Mouse (Mus musculus): Measurements from ENCODE around the gene Pls1. TPM values are rescaled to one million over a fixed set of nuclear protein-coding genes. Genes with fewer than 3 reads are reported as not detected.

The Pls1 gene
- polyA plus RNA-seq, 1 experiment from 2014 or later, result 4.7 TPM

GRCm38 (mm10) chr9:95796323-95796722, 48.8 kb downstream of the Pls1 start:
- H3K4me2 ChIP-seq (replicated peaks), result no peak overlapping the region
- no peaks in the 10 kb centered on the region for H3K9me3 ChIP-seq
- no peak overlapping the region for H3K9ac ChIP-seq
- no peak for ATAC-seq (ENCODE audit: low FRiP score, low read depth)
- H3K27me3 ChIP-seq (replicated peaks), result no peaks in the 10 kb centered on the region
- H3K4me3 ChIP-seq, result no peak overlapping the region
- no peaks in the 10 kb centered on the region for H3K4me1 ChIP-seq
- no peaks in the 10 kb centered on the region for H3K36me3 ChIP-seq
- no peak overlapping the region for H3K27ac ChIP-seq
- WGBS, result 83% methylated on average over 2 of the region's 2 CpGs

- Histone ChIP-seq H3K27ac (no peak overlapping the region), H3K4me2 (replicated peaks) (no peak overlapping the region), H3K9me3 (no peaks in the 10 kb centered on the region), H3K9ac (no peak overlapping the region), H3K4me1 (no peaks in the 10 kb centered on the region), H3K36me3 (no peaks in the 10 kb centered on the region), H3K4me3 (no peak overlapping the region), H3K27me3 (replicated peaks) (no peaks in the 10 kb centered on the region)
- ATAC-seq (ENCODE audit: low FRiP score, low read depth), result no peak
- 69% methylated on average over 5 of the region's 5 CpGs for WGBS
These were observed 49.3 kb downstream of the Pls1 start for GRCm38 (mm10) chr9:95795844-95796243.

DNA sequence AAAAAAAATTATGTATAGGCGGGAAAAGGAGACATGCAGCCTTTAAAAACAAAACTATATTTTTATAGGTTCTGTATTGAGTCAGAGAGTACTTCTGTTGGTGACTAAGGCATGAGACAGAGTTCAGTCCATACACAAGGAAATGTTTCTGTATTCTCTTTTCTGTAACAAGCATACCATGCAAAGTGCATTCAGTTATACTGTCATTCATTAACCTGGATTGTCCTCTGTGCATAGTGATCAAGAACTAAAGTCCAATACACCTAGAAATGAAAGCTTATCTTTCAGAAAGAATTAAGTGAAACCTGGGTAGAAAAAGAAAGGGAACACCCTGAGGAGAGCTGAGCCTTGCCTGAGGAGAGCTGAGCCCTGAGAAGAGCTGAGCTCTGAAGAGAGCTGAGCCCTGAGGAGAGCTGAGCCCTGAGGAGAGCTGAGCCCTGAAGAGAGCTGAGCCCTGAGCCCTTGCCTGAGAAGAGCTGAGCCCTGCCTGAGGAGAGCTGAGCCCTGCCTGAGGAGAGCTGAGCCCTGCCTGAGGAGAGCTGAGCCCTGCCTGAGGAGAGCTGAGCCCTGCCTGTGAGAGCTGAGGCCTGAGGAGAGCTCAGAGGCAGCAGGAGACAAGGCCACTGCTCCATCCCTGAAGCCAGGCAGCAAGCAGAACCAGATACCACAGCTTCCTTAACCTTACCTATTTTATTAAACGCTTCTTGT, 49.9 kb downstream of the Pls1 start:
- WGBS, result 83% methylated on average over 2 of the region's 2 CpGs
- no peaks in the 10 kb centered on the region for H3K9me3 ChIP-seq
- no peak overlapping the region for H3K9ac ChIP-seq
- no peak for ATAC-seq (ENCODE audit: low FRiP score, low read depth)
- no peak overlapping the region for H3K4me3 ChIP-seq
- H3K36me3 ChIP-seq, result no peaks in the 10 kb centered on the region
- no peaks in the 10 kb centered on the region for H3K4me1 ChIP-seq
- H3K4me2 ChIP-seq (replicated peaks), result no peak overlapping the region
- H3K27me3 ChIP-seq (replicated peaks), result no peaks in the 10 kb centered on the region
- no peak overlapping the region for H3K27ac ChIP-seq

DNA sequence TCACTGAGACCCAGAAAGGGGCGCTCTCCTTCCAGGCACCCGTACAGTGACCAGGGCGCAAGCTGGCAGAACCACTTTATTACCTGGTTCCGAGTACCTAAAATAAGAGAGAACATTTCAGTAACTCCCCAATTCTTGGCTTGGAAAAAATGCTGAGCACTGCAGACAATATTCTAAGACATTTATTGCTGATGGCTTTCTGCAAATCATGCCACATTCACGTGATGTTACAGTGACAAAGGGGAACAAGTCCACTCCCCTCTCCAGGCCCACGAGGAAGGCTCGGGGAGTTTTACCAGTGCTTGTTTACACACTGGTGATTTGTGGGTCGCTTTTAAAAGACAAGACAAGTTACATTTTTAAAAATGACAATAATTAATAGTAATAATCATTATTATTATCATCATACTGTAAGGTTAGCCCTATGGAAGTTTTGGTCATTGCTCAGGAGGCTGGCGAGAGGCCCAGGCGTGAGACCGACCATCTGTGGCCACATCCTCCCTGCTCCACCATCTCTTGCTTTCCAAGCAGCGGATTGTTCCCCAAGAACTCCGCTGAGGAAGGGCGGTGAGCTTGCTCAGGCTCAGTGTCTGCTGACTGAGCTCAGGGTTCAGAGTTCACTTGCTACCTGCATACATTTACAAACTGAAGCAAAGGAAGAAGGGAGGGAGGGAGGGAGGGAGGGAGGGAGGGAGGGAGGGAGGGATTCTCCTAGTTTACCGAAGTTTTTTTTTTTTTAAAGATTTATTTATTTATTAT, 50.9 kb downstream of the Pls1 start:
- no peaks in the 10 kb centered on the region for H3K4me1 ChIP-seq
- H3K27ac ChIP-seq, result no peak overlapping the region
- whole genome bisulfite sequencing, result 90% methylated on average over 15 of the region's 15 CpGs
- no peak overlapping the region for H3K4me3 ChIP-seq
- H3K9me3 ChIP-seq, result no peaks in the 10 kb centered on the region
- no peak overlapping the region for H3K9ac ChIP-seq
- H3K4me2 ChIP-seq (replicated peaks), result no peak overlapping the region
- ATAC-seq (ENCODE audit: low FRiP score, low read depth), result no peak
- no peaks in the 10 kb centered on the region for H3K36me3 ChIP-seq
- no peaks in the 10 kb centered on the region for H3K27me3 ChIP-seq (replicated peaks)

GRCm38 (mm10) chr9:95784888-95785511, 60.1 kb downstream of the Pls1 start:
- Histone ChIP-seq H3K36me3 (no peaks in the 10 kb centered on the region), H3K4me3 (no peak overlapping the region), H3K27me3 (replicated peaks) (no peaks in the 10 kb centered on the region), H3K4me2 (replicated peaks) (no peak overlapping the region), H3K9me3 (no peaks in the 10 kb centered on the region), H3K27ac (no peak overlapping the region), H3K4me1 (no peaks in the 10 kb centered on the region), H3K9ac (no peak overlapping the region)
- WGBS, result 86% methylated on average over 16 of the region's 16 CpGs
- ATAC-seq (ENCODE audit: low FRiP score, low read depth), result no peak

GRCm38 (mm10) chr9:95783646-95784293, 61.3 kb downstream of the Pls1 start:
- Histone ChIP-seq H3K27ac (no peak overlapping the region), H3K4me2 (replicated peaks) (no peak overlapping the region), H3K27me3 (replicated peaks) (no peaks in the 10 kb centered on the region), H3K4me3 (no peak overlapping the region), H3K9ac (no peak overlapping the region), H3K36me3 (no peaks in the 10 kb centered on the region), H3K4me1 (no peaks in the 10 kb centered on the region), H3K9me3 (no peaks in the 10 kb centered on the region)
- 71% methylated on average over 17 of the region's 17 CpGs for WGBS
- ATAC-seq (ENCODE audit: low FRiP score, low read depth), result peak; percentile 37; the same call in 1 of the 2 replicates

GRCm38 (mm10) chr9:95771671-95772070, 73.4 kb downstream of the Pls1 start:
- H3K36me3 ChIP-seq, result no peaks in the 10 kb centered on the region
- H3K27me3 ChIP-seq (replicated peaks), result no peaks in the 10 kb centered on the region
- H3K27ac ChIP-seq, result no peak overlapping the region
- H3K4me1 ChIP-seq, result no peaks in the 10 kb centered on the region
- 86% methylated on average over 2 of the region's 2 CpGs for WGBS
- no peaks in the 10 kb centered on the region for H3K9me3 ChIP-seq
- H3K4me2 ChIP-seq (replicated peaks), result no peak overlapping the region
- H3K4me3 ChIP-seq, result no peak overlapping the region
- H3K9ac ChIP-seq, result no peak overlapping the region
- no peak for ATAC-seq (ENCODE audit: low FRiP score, low read depth)

DNA sequence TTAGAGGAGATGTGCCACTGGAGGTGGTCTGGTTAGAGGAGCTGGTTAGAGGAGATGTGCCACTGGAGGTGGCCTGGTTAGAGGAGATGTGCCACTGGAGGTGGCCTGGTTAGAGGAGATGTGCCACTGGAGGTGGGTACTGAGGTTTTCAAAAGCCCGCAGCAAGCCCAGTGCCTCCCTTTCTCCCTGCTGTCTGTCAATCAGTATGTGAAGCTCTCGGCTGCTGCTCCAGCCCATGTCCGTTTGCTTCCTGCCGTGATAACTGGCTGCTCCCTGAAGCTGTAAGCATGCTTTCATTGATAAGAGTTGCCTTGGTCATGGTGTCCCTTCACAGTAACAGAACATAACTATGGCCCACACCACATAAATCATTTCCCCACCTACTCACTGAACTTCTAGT, 81.9 kb downstream of the Pls1 start:
- H3K4me2 ChIP-seq (replicated peaks), result no peak overlapping the region
- no peaks in the 10 kb centered on the region for H3K36me3 ChIP-seq
- H3K27ac ChIP-seq, result no peak overlapping the region
- no peak for ATAC-seq (ENCODE audit: low FRiP score, low read depth)
- no peak overlapping the region for H3K9ac ChIP-seq
- H3K27me3 ChIP-seq (replicated peaks), result no peaks in the 10 kb centered on the region
- WGBS, result 94% methylated on average over 4 of the region's 4 CpGs
- H3K4me1 ChIP-seq, result no peaks in the 10 kb centered on the region
- H3K4me3 ChIP-seq, result no peak overlapping the region
- H3K9me3 ChIP-seq, result no peaks in the 10 kb centered on the region

- Histone ChIP-seq H3K9me3 (no peaks in the 10 kb centered on the region), H3K4me1 (no peaks in the 10 kb centered on the region), H3K36me3 (no peaks in the 10 kb centered on the region), H3K9ac (no peak overlapping the region), H3K27me3 (replicated peaks) (no peaks in the 10 kb centered on the region), H3K4me2 (replicated peaks) (no peak overlapping the region), H3K4me3 (no peak overlapping the region), H3K27ac (no peak overlapping the region)
- no peak for ATAC-seq (ENCODE audit: low FRiP score, low read depth)
- WGBS, result 94% methylated on average over 3 of the region's 3 CpGs
These were observed 82.9 kb downstream of the Pls1 start for GRCm38 (mm10) chr9:95762228-95762627.

- Histone ChIP-seq H3K36me3 (no peaks in the 10 kb centered on the region), H3K27me3 (replicated peaks) (no peaks in the 10 kb centered on the region), H3K4me3 (no peak overlapping the region), H3K4me1 (no peaks in the 10 kb centered on the region), H3K9me3 (no peaks in the 10 kb centered on the region), H3K9ac (no peak overlapping the region), H3K27ac (no peak overlapping the region), H3K4me2 (replicated peaks) (no peak overlapping the region)
- ATAC-seq (ENCODE audit: low FRiP score, low read depth), result no peak
- WGBS, result 92% methylated on average over 8 of the region's 8 CpGs
These were observed 83.7 kb downstream of the Pls1 start for GRCm38 (mm10) chr9:95761381-95761780.

GRCm38 (mm10) chr9:95750746-95751145, 94.4 kb downstream of the Pls1 start:
- Histone ChIP-seq H3K27ac (no peak overlapping the region), H3K27me3 (replicated peaks) (peaks cover 5% of the 10 kb centered on the region), H3K4me2 (replicated peaks) (peak overlapping the region; percentile 93), H3K9ac (no peak overlapping the region), H3K4me3 (peak overlapping the region; percentile 90), H3K4me1 (peaks cover 5% of the 10 kb centered on the region; the same call in 1 of the 2 replicates), H3K9me3 (no peaks in the 10 kb centered on the region), H3K36me3 (no peaks in the 10 kb centered on the region)
- ATAC-seq (ENCODE audit: low FRiP score, low read depth), result no peak
- 47% methylated on average over 9 of the region's 9 CpGs for WGBS

DNA sequence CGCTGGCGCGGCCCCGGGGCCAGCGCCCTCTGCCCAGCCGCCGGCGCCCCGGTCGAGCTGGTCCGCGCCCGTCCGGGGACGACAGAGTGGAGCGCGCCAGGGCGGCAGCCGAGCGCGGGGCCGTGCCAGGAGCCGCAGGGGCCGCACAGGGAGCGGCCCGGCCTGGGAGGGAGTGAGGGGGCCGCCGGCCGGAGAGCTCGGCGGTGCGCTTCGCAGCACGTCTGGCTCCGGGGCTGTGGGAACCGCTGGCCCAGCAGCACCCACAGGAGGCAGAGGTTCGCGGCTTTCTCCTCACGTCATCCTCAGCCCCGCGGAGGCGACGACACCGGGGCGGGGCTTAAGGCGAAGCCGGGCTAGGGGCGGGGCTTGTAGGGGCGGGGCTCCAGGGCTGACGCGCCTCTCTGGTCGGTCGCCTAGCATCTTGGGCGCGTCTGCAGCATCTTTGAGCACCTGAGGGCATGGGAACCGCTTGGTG, 95.0 kb downstream of the Pls1 start, which contains the start of gene Trpc1:
Gene Trpc1, minus strand, starts transcription at position 339 of the 475 bp plus-strand sequence.
- peaks cover 9% of the 10 kb centered on the region; the same call in 1 of the 2 replicates for H3K4me1 ChIP-seq
- peak within 1 kb of the TSS; percentile 93 for H3K4me2 ChIP-seq (replicated peaks)
- no peaks in the 10 kb centered on the region for H3K36me3 ChIP-seq
- peak within 1 kb of the TSS; percentile 90 for H3K4me3 ChIP-seq
- H3K9ac ChIP-seq, result peak within 1 kb of the TSS; percentile 88
- under 1% methylated on average over 48 of the region's 56 CpGs for WGBS
- peak; percentile 99 for ATAC-seq (ENCODE audit: low FRiP score, low read depth)
- H3K27me3 ChIP-seq (replicated peaks), result peaks cover 5% of the 10 kb centered on the region
- H3K27ac ChIP-seq, result no peak within 1 kb of the TSS
- no peaks in the 10 kb centered on the region for H3K9me3 ChIP-seq
